Mouse (Mus musculus) E14TG2a.4 (cell line): ENCODE data around the gene Casp1.

Experiments used
- CTCF ChIP-seq: conservative IDR thresholded peaks from 2 replicates; pipeline ENCODE4 v1.5.1; 2014; ENCODE audit warnings: low read length
- NANOG ChIP-seq: IDR thresholded peaks from 2 replicates; pipeline ENCODE4 v1.6.1; 2014; ENCODE audit warnings: borderline replicate concordance, low read length, mixed read lengths

DNA sequence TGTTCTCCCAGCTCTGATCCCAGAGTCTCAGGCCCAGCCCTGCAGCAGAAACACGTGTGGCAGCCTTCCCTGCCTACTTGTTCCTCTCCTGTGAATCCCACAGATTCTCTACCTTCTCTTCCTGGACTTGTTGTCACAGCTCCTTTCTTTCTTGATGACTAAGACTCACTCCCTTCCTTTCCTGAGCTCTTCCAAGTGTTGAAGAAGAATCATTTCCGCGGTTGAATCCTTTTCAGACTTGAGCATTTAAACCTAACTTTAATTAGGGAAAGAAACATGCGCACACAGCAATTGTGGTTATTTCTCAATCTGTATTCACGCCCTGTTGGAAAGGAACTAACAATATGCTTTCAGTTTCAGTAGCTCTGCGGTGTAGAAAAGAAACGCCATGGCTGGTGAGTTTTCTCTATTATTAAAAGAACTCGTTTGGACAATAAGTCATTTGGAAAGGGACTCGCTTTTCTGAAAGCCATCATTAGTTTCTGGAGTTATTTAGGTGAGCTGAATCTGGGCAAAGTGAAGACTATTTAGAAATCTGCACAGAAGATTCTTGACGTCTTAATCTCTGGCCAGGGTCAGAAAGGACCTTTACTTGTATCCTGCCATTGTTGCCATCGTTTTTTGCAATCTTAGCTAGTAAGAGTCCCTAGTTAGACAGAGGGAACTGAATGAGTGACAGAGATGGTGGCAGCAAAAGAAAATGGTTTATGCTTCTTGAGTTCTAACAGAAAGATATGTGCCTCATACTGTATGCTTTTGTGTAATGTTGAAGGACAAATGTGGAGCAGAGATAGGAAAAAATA is at the start of gene Casp1:
- no peak for TF ChIP-seq CTCF
- TF ChIP-seq NANOG = no peak
